Mouse (Mus musculus) embryo, embryonic 10 days (tissue): ENCODE data around the gene Agxt2.

Source experiments
- DNase-seq: peaks from one replicate; pipeline ENCODE4 v3.0.0-alpha.2; 2015; ENCODE audit warnings: low spot score

Agxt2 gene

DNA sequence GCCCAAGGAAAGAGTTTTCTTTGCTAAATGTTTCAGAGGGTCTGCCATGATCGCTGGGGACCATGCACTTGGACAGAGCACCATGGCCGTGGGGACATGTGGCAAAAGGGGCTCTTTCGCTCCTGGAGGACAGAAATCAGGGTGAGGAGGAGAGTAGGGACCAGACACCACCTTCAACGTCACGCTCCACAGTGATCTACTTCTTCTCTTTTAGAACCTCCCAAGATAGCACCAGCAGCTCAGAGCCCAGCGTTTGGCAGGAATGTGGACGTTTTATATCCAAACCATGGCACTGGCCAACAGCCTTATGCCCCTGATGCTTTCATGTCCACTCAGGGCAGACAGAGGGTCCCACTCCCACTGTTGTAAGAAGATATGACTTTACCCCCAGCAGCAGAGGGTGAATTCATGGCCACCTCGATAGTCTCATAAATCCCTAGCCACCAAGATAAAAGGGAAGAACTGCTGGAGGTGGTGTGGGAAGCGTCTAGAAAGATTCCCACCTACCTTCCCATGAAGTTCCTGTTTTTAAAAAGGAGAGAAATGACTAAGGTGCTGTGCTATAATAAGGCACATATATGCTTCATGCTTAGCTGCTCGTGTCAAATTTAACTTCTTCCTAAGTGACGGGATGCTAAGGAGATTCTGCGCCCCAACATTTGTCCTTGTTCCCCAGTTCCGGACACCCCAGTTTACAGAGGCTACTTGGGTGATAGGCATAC, 68.4 kb downstream of the Agxt2 start:
- DNase-seq = no peak

GRCm38 (mm10) chr15:10436893-10437292, 78.6 kb downstream of the Agxt2 start:
- DNase-seq = no peak

DNA sequence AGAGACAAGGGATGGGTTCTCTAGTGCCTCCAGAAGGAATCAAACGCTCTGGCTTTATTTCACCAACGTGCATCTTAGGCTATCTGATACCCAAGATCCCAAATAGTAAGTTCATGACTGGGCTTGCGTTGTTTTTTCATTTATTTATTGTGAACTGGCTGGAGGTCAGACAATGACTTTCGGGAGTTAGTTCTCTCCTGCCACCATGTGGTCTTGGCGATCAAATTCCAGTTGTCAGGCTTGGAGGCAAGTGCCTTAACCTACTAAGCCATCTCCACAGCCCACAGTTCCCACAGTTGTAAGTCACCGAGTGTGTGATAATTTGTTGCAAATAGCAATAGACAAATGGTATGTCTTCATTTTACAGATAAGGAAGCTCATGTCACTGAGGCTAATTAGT, 81.6 kb downstream of the Agxt2 start:
- peak; percentile 16 for DNase-seq

DNA sequence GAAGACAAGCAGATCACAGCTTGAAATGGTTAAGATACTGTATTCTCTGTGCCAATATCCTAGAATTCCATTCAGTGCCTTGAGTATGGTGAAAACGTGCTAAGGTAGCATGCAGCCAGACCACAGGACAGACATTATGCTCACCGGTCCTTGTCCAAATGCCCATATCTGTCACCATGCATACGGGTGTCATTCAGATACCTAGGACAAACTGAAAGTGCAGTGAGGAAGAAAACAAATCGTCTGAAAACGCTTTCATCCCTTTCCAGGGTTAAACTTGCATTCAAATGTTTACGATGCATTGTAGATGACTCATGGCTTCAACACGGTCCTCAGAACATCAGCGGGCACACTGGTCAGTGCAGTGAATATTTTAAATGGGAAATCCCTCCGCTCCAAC, 83.2 kb downstream of the Agxt2 start:
- DNase-seq = no peak

DNA sequence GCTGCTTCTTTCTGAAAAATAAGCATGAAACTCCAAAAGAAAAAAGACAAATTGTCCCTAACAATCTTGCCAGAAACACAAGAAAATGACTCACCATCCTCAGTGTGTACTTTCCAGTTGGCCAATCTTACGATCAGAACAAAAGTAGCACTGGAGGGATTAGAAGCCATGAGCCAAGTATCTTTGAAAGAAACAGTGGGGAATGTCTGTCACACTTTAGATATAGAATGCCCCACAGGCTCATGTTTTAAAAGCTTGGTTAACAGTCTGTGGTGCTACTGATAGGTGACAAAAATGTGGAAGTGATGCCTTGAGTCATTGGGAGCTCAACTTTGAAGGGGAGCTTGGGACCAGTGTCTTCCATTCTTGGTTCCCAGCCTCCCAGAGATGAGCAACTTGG, 83.9 kb downstream of the Agxt2 start:
- no peak for DNase-seq

GRCm38 (mm10) chr15:10447102-10447501, 88.8 kb downstream of the Agxt2 start:
- no peak for DNase-seq
